Mouse (Mus musculus) neural tube, embryonic 12.5 days (tissue): ENCODE data around the gene Gm42688. TPM values are rescaled to one million over a fixed set of nuclear protein-coding genes. Genes with fewer than 3 reads are reported as not detected.

Source experiments
- ATAC-seq: fragments of 200-750 bp; cut with Nextera tagmentation; 2 replicates; pipeline ENCODE4 v1.8.0; 2017; ENCODE audit warnings: low read depth, mild to moderate bottlenecking, moderate TSS enrichment, moderate library complexity; ENCODE audit not compliant: low FRiP score
- H3K27ac ChIP-seq: fragments of 300-500 bp; sonication (generic); 2 replicates; pipeline ENCODE4 v1.5.1; 2016
- H3K27me3 ChIP-seq: fragments of 300-500 bp; sonication (generic); replicated peaks from 2 replicates; pipeline ENCODE4 v1.6.1; 2016; ENCODE audit warnings: mild to moderate bottlenecking
- H3K36me3 ChIP-seq: fragments of 300-500 bp; sonication (generic); 2 replicates; pipeline ENCODE4 v1.6.1; 2016; ENCODE audit warnings: mild to moderate bottlenecking
- H3K4me1 ChIP-seq: fragments of 300-500 bp; sonication (generic); 2 replicates; pipeline ENCODE4 v1.6.1; 2016
- H3K4me2 ChIP-seq: fragments of 300-500 bp; sonication (generic); replicated peaks from 2 replicates; pipeline ENCODE4 v1.6.1; 2016; ENCODE audit warnings: mild to moderate bottlenecking
- H3K4me3 ChIP-seq: fragments of 300-500 bp; sonication (generic); 2 replicates; pipeline ENCODE4 v1.5.1; 2016
- H3K9ac ChIP-seq: fragments of 300-500 bp; sonication (generic); 2 replicates; pipeline ENCODE4 v1.6.1; 2016; ENCODE audit warnings: mild to moderate bottlenecking
- H3K9me3 ChIP-seq: fragments of 300-500 bp; sonication (generic); 2 replicates; pipeline ENCODE4 v1.6.1; 2016; ENCODE audit warnings: mild to moderate bottlenecking
- WGBS: fragments of 180-500 bp; shearing (Covaris S2); methylation state at CpG from one replicate; pipeline ENCODE4 v1.1.7; 2016; 5-methylcytosine and 5-hydroxymethylcytosine counted together
- polyA plus RNA-seq: library from polyadenylated mRNA; unstranded; fragments of >200 nt; fragmentation: Nextera tagmentation; extraction: Ambion mirVana; gene quantifications from 2 replicates; pipeline ENCODE4 v1.2.1, GENCODE M21; 2016

The Gm42688 gene
- polyA plus RNA-seq, 1 experiment from 2014 or later = 4.8 TPM

DNA sequence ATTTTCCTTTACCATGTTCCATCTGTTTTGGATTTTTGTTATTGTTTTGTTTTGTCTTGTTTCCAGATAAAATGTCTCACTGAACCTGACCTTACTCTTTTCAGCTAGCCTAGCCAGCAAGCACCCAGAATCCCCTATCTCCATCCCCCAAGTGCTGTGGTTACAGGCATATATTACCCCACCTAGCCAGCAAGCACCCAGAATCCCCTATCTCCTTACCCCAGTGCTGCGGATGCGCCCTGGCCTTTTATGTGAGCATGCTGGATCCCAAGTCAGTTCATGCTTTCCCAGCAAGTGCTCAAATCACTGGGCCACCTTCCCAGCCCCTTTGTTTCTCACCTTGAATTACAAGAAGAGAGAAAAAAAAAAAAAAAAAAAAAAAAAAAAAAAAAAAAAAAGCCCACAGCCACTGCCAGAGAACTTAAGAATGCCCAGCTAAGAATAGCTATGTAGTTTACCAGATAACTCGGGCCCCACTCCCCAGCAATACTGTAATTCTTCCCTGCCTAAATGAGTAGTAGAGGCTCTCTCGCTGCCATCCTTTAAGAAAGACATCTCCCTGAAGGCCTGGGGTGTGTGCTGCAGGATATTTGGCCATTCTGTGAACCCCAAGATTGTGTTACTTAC lies 10.2 kb downstream of the Gm42688 start:
- H3K4me2 ChIP-seq = no peak overlapping the region
- H3K4me3 ChIP-seq = no peak overlapping the region
- H3K27ac ChIP-seq = no peak overlapping the region
- no peaks in the 10 kb centered on the region for H3K27me3 ChIP-seq
- H3K4me1 ChIP-seq = peaks cover 37% of the 10 kb centered on the region
- H3K36me3 ChIP-seq = peaks cover 4% of the 10 kb centered on the region; the same call in 1 of the 2 replicates
- no peaks in the 10 kb centered on the region for H3K9me3 ChIP-seq
- H3K9ac ChIP-seq = no peak overlapping the region
- WGBS = 92% methylated on average over 4 of the region's 4 CpGs
- ATAC-seq = no peak

DNA sequence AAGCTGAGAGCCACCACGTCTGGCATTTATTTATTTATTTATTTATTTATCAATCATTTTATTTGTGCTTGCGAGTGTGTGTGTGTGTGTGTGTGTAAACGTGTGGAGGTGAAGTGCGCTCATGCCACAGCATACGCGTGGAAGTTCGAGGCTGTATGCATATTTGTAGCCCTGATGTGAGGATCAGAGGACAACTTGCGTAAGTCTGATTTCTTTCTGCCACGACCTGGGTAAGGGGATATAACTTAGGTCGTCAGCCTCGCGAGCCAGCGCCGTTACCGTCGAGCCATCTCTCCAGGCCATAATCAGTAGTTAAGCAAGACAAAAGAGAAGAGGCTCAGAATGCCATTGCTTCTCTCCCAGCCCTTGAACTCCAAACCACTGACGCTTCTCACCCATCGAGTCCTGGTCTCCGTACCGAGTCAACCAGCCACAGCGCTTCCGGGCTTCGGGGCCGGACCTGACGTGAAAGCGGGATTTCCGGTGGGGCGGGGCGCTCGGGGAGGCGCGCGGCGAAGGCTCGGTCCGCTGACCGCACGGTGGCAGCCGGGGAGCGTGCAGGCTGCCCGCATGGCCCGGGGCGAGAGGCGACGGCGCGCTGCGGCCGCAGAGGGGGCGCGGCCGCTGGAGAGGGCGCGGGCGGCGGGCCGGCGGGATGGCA lies 13.7 kb downstream of the Gm42688 start, which contains the start of gene Mogs:
Gene Mogs, plus strand, starts transcription at position 486 of the 661 bp plus-strand sequence.
- Histone ChIP-seq H3K4me3 (peak within 1 kb of the TSS; percentile 84), H3K4me1 (peaks cover 45% of the 10 kb centered on the region), H3K27ac (peak within 1 kb of the TSS; percentile 57), H3K27me3 (no peaks in the 10 kb centered on the region), H3K4me2 (peak within 1 kb of the TSS; percentile 98), H3K36me3 (peaks cover 29% of the 10 kb centered on the region), H3K9ac (peak within 1 kb of the TSS; percentile 90), H3K9me3 (no peaks in the 10 kb centered on the region)
- peak; percentile 77 for ATAC-seq
- 2% methylated on average over 58 of the region's 58 CpGs for WGBS

DNA sequence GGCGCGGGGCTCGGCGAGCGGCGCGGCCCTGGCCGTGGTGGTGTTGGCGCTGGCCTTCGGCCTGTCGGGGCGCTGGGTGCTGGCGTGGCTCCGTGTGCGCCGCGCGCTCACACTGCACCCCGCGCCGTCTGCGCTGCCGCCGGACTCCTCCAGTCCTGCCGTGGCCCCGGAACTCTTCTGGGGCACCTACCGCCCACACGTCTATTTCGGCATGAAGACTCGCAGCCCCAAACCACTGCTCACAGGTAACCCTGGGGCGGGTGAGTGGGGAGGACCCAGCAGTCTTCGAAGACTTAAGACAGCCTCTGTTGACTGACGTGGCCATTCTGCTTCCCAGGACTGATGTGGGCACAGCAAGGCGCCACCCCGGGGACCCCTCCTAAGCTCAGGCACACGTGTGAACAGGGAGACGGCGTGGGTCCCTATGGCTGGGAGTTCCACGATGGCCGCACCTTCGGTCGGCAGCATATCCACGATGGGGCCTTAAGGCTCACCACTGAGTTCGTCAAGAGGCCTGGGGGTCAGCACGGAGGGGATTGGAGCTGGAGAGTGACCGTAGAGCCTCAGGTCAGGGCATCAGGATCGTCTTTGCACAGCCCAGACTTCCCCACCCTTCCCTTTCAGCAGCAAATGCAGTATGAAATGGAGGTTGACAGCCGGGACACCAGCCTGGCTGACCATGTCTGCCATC lies 14.4 kb downstream of the Gm42688 start:
- peak; percentile 39 for ATAC-seq
- H3K4me1 ChIP-seq = peaks cover 47% of the 10 kb centered on the region
- peaks cover 29% of the 10 kb centered on the region for H3K36me3 ChIP-seq
- no peaks in the 10 kb centered on the region for H3K9me3 ChIP-seq
- no peaks in the 10 kb centered on the region for H3K27me3 ChIP-seq
- 2% methylated on average over 48 of the region's 48 CpGs for WGBS
- H3K27ac ChIP-seq = peak overlapping the region; percentile 57
- peak overlapping the region; percentile 84 for H3K4me3 ChIP-seq
- H3K4me2 ChIP-seq = peak overlapping the region; percentile 98
- H3K9ac ChIP-seq = peak overlapping the region; percentile 90

DNA sequence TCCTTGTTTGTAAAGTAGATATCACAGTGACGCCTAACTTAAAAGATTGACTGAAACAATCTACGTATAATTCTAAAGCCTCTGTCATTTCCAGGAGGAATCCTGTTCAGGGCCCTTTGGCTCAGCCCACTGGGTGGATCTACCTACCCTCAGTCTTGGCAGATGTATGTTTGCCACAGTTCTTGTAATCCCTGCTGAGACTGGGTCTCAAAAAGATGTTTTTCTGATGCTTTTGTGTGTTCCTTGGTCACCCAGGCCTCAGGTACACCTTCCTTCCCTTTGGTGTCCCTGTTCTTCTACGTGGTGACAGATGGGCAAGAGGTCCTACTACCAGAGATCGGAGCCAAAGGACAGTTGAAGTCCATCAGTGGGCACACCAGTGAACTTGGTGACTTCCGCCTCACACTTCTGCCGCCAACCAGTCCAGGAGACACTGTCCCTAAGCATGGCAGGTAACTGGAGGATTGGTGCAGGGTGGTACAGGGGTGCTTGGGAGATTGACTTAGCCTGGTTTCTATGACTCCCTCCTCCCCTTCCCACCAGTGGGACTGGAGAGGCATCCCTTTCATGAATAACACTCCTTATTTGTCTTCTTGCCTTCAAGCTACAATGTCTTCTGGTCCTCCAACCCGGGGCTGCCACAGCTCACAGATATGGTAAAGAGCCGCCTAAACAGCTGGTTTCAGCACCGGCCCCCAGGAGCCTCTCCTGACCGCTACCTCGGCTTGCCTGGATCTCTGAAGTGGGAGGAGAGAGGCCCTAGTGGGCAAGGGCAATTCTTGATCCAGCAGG lies 15.2 kb downstream of the Gm42688 start:
- H3K27ac ChIP-seq = no peak overlapping the region

DNA sequence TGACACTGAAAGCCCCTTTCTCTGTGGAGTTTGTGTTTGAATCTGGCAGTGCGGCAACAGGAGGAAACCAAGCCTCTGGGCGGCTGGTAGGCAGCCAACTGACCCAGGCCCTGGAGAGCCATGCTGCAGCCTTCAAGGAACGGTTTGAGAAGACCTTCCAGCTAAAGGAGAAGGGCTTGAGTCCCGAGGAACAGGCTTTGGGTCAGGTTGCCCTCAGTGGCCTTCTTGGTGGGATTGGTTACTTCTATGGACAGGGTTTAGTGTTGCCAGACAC lies 15.7 kb downstream of the Gm42688 start:
- WGBS = 92% methylated on average over 4 of the region's 4 CpGs
- peaks cover 47% of the 10 kb centered on the region for H3K4me1 ChIP-seq
- no peak for ATAC-seq
- no peaks in the 10 kb centered on the region for H3K9me3 ChIP-seq
- no peak overlapping the region for H3K4me3 ChIP-seq
- 0 out of 2 replicates have a peak overlapping the region, but pooled peaks have one; percentile 90 for H3K9ac ChIP-seq
- H3K27me3 ChIP-seq = no peaks in the 10 kb centered on the region
- peaks cover 29% of the 10 kb centered on the region for H3K36me3 ChIP-seq
- no peak overlapping the region for H3K27ac ChIP-seq
- peak overlapping the region; percentile 98; the same call in 1 of the 2 replicates for H3K4me2 ChIP-seq

More for the DNA sequence above, 15.2 kb downstream of the Gm42688 start:
- peaks cover 29% of the 10 kb centered on the region for H3K36me3 ChIP-seq
- H3K4me3 ChIP-seq = peak overlapping the region; percentile 84
- H3K9me3 ChIP-seq = no peaks in the 10 kb centered on the region
- H3K9ac ChIP-seq = peak overlapping the region; percentile 90
- WGBS = 83% methylated on average over 11 of the region's 11 CpGs
- H3K4me1 ChIP-seq = peaks cover 47% of the 10 kb centered on the region
- H3K4me2 ChIP-seq = peak overlapping the region; percentile 98
- ATAC-seq = no peak
- no peaks in the 10 kb centered on the region for H3K27me3 ChIP-seq

DNA sequence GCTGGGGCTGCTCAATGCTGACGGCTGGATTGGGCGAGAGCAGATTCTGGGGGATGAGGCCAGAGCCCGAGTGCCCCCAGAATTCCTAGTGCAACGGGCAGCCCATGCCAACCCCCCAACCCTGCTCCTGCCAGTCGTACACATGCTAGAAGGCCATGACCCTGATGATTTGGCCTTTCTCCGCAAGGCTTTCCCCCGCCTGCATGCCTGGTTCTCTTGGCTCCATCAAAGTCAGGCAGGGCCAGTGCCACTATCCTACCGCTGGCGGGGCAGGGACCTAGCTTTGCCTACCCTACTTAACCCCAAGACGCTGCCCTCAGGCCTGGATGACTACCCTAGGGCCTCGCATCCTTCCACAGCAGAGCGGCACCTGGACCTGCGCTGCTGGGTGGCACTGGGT lies 16.2 kb downstream of the Gm42688 start:
- Histone ChIP-seq H3K4me3 (no peak overlapping the region), H3K36me3 (peaks cover 29% of the 10 kb centered on the region), H3K27me3 (no peaks in the 10 kb centered on the region), H3K4me2 (0 out of 2 replicates have a peak overlapping the region, but pooled peaks have one; percentile 7), H3K9ac (0 out of 2 replicates have a peak overlapping the region, but pooled peaks have one; percentile 8), H3K9me3 (no peaks in the 10 kb centered on the region), H3K27ac (no peak overlapping the region), H3K4me1 (peaks cover 51% of the 10 kb centered on the region)
- ATAC-seq = no peak
- 90% methylated on average over 13 of the region's 13 CpGs for WGBS

DNA sequence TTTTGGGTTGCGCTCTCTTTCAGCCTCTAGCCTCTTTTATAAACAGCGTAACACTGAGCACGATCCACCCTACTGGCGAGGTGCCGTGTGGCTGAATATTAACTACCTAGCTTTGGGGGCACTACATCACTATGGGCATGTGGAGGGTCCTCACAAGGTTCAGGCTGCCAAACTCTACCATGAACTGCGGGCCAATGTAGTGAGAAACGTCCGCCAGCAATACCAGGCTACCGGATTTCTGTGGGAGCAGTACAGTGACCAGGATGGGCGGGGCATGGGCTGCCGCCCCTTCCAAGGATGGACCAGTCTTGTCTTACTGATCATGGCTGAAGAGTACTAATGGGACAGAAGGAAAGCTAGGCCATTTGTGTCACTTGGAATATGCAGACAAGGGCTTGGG lies 17.0 kb downstream of the Gm42688 start:
- 0 out of 2 replicates have a peak overlapping the region, but pooled peaks have one; percentile 7 for H3K4me2 ChIP-seq
- H3K9me3 ChIP-seq = no peaks in the 10 kb centered on the region
- peaks cover 57% of the 10 kb centered on the region for H3K4me1 ChIP-seq
- peaks cover 29% of the 10 kb centered on the region for H3K36me3 ChIP-seq
- H3K27me3 ChIP-seq = no peaks in the 10 kb centered on the region
- WGBS = 86% methylated on average over 11 of the region's 11 CpGs
- no peak for ATAC-seq
- no peak overlapping the region for H3K27ac ChIP-seq
- no peak overlapping the region for H3K4me3 ChIP-seq
- H3K9ac ChIP-seq = no peak overlapping the region

DNA sequence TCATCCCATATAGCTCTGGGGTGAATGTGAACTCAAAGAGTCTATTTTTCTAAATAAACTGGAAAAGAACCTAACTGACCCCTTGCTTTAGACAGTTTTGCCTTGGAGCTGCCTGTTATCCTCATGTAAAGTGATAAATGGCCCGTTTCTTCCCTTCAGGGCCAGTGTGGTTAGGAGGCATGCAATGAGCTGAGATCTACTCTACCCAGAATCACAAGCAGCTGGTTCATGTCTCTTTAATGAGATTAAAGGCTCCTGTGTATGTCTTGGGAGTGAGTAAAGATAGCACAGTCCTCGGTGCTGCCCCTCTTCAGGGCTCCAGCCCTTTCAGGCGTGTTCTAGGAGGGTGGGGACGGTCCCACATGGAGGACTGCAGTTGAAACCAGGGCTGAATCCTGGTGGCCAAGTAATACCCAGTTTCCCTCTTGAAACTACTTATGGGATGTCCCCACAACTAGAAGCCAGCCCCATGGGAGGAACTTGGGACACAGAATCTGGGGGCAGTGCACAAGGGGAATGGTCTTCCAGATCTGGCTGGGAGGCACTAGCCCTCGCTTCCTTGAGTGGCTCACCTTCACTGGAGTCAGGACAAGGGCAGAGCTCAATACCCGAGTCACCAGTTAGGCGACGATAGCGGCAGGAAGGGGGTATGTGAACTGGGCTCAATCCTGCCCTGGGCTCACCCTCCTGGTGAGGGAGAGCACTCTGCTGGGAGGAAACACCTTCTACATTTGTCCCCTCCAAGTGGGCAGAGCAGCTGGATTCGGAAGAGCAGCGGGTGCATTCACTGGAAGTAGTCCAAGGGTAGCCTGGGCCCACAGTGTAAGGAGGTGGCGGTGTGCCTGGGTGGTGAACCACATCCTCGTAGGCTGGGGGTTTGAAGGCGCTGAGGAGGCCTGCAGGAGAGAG lies 17.7 kb downstream of the Gm42688 start:
- no peak overlapping the region for H3K27ac ChIP-seq
- peaks cover 29% of the 10 kb centered on the region for H3K36me3 ChIP-seq
- no peak for ATAC-seq
- WGBS = 85% methylated on average over 14 of the region's 14 CpGs
- no peaks in the 10 kb centered on the region for H3K9me3 ChIP-seq
- H3K4me2 ChIP-seq = peak overlapping the region; percentile 88
- peaks cover 63% of the 10 kb centered on the region for H3K4me1 ChIP-seq
- no peak overlapping the region; the same call in 1 of the 2 replicates for H3K4me3 ChIP-seq
- peak overlapping the region; percentile 93 for H3K9ac ChIP-seq
- no peaks in the 10 kb centered on the region for H3K27me3 ChIP-seq

DNA sequence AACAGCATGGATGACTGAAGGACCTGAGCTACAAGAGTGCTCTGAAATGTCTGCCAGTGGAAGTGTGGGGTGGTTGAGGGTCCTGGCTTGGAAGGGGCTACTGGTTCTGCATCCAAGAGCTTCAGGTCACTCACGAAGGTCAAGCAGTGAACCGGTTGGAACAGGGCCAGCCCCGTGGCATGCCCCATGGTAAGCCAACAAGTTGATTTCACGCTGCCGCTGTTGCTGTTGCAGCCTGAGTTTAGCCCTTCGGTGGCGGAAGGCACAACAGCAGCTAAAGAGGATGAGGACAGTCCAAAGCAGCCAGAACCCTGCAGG lies 18.3 kb downstream of the Gm42688 start:
- Histone ChIP-seq H3K9ac (peak overlapping the region; percentile 93), H3K27me3 (no peaks in the 10 kb centered on the region), H3K36me3 (peaks cover 29% of the 10 kb centered on the region), H3K27ac (no peak overlapping the region), H3K4me2 (peak overlapping the region; percentile 88), H3K9me3 (no peaks in the 10 kb centered on the region), H3K4me1 (peaks cover 64% of the 10 kb centered on the region), H3K4me3 (peak overlapping the region; percentile 72)
- 74% methylated on average over 7 of the region's 7 CpGs for WGBS
- no peak for ATAC-seq

DNA sequence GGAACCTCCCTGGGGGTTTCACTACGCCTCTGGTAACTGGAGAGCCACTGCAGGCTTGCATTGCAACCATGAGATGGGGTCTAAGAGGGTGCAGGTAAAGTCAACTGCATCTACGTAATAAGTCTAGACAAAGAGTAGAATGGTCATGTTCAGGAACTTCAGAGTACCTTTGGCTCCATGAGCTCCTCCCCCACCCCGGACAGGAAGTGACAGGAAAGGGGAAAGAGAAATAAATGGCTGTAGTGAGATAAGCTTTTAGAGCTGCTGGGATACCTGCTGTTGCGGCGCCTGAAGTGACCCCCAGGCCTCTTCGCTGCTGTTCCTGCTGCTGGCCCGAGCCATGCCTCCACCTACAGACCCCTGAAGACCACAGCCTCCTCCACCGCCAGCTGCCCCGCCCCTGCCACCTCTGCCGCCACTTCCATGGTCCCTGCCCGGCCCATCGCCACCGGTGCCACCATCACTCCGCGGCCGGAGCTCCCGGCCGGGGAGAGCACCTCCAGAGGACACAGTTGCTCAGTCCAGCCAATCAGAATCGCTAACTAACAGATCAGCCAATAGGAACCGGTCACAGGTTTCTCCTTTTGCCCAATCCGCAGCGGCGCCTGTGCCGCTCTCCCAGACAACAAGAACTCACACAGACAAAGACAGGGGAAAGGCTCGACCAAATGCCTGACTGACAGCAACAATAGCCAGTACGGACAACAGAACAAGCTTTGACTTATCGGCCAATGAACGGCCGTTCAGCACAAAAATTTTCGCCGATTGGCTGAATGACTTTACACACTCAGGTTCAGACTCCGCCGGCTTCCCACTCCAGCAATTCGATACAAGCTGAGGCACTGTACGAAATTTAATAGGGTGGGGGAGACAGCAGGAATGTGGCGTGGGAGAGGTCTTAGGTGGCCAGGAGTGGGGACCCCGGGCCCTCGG lies 19.8 kb downstream of the Gm42688 start, which contains the start of gene Wbp1:
Gene Wbp1, minus strand, starts transcription at position 630 of the 933 bp plus-strand sequence.
- Histone ChIP-seq H3K36me3 (peaks cover 29% of the 10 kb centered on the region), H3K4me2 (peak within 1 kb of the TSS; percentile 88), H3K9ac (peak within 1 kb of the TSS; percentile 96), H3K27ac (peak within 1 kb of the TSS; percentile 99), H3K4me3 (peak within 1 kb of the TSS; percentile 72), H3K9me3 (no peaks in the 10 kb centered on the region), H3K4me1 (peaks cover 59% of the 10 kb centered on the region), H3K27me3 (no peaks in the 10 kb centered on the region)
- ATAC-seq = peak; percentile 91
- WGBS = under 1% methylated on average over 38 of the region's 38 CpGs
